In the genomic region with DNA sequence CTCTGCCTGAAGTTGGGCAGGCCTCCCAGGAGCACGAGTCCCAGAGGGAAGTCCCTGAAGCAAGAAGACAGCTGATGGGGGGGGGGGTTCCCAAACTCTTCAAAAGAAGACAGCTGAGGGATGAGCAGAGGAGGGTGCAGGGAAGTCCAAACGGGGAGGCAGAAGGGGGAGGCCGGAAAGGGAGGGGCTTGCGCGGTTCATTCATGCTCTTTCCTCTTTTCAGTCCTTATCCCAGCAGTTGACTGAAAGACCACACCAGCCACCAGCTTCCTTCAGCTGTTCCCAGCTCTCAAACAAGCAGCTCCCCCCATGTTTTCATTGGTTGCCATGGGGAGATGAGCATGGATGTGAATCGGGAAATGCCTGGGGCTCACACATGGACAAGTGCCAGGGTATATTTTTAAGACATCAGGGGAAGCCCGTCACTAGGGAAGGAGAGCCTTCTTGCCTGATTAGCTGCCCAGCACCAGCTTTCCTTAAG, we compare ENCODE assay signal across 8 mouse cellular contexts. TPM values are rescaled to one million over a fixed set of nuclear protein-coding genes. Genes with fewer than 3 reads are reported as not detected.
DNase-seq lines count a peak whose midpoint lies in the region; ATAC-seq and TF ChIP-seq lines count a peak whose summit lies in the region.

No protein-coding gene starts in this region.

- no peak for TF ChIP-seq CTCF in liver, postnatal 0 days (IDR thresholded peaks at IDR 0.05; ENCODE audit: low read depth)

- H3K4me1 ChIP-seq in liver, postnatal 0 days (ENCODE audit: insufficient read depth): peaks cover 27% of the 10 kb centered on the region
- 0 out of 2 replicates have a peak, but pooled peaks cover 3% of the 10 kb centered on the region for H3K4me1 ChIP-seq in forebrain, embryonic 15.5 days
- peaks cover 9% of the 10 kb centered on the region for H3K4me1 ChIP-seq in forebrain, embryonic 12.5 days

- H3K36me3 ChIP-seq in liver, postnatal 0 days (replicated peaks; ENCODE audit: insufficient read depth, low read length): no peaks in the 10 kb centered on the region
- H3K36me3 ChIP-seq in forebrain, embryonic 15.5 days: no peaks in the 10 kb centered on the region
- H3K36me3 ChIP-seq in forebrain, embryonic 12.5 days (replicated peaks): no peaks in the 10 kb centered on the region

- no peak overlapping the region for H3K4me3 ChIP-seq in liver, postnatal 0 days (ENCODE audit: low read depth, low read length)
- H3K4me3 ChIP-seq in forebrain, embryonic 15.5 days: no peak overlapping the region
- no peak overlapping the region for H3K4me3 ChIP-seq in forebrain, embryonic 12.5 days (replicated peaks)

- no peaks in the 10 kb centered on the region for H3K9me3 ChIP-seq in liver, postnatal 0 days (ENCODE audit: low read length)
- H3K9me3 ChIP-seq in forebrain, embryonic 15.5 days: no peaks in the 10 kb centered on the region
- H3K9me3 ChIP-seq in forebrain, embryonic 12.5 days: no peaks in the 10 kb centered on the region

- no peaks in the 10 kb centered on the region for H3K27me3 ChIP-seq in liver, postnatal 0 days (ENCODE audit: insufficient read depth, low read length)
- H3K27me3 ChIP-seq in forebrain, embryonic 15.5 days: no peaks in the 10 kb centered on the region
- H3K27me3 ChIP-seq in forebrain, embryonic 12.5 days: no peaks in the 10 kb centered on the region

- 0 out of 2 replicates have a peak overlapping the region, but pooled peaks have one; percentile 22 for H3K27ac ChIP-seq in liver, postnatal 0 days (ENCODE audit: low read depth)
- no peak overlapping the region for H3K27ac ChIP-seq in forebrain, embryonic 15.5 days (replicated peaks)
- no peak overlapping the region for H3K27ac ChIP-seq in forebrain, embryonic 12.5 days

- WGBS in liver, postnatal 0 days (ENCODE audit: insufficient replicate concordance): 29% methylated on average over 7 of the region's 7 CpGs
- WGBS in forebrain, embryonic 15.5 days: 62% methylated on average over 7 of the region's 7 CpGs
- 71% methylated on average over 7 of the region's 7 CpGs for WGBS in forebrain, embryonic 12.5 days

- no peak overlapping the region for H3K9ac ChIP-seq in liver, postnatal 0 days (replicated peaks)
- no peak overlapping the region for H3K9ac ChIP-seq in forebrain, embryonic 15.5 days (replicated peaks)
- H3K9ac ChIP-seq in forebrain, embryonic 12.5 days: no peak overlapping the region

- peak overlapping the region; percentile 27; the same call in 1 of the 2 replicates for H3K4me2 ChIP-seq in liver, postnatal 0 days (ENCODE audit: low read depth, low read length)
- H3K4me2 ChIP-seq in forebrain, embryonic 15.5 days (replicated peaks): no peak overlapping the region
- no peak overlapping the region for H3K4me2 ChIP-seq in forebrain, embryonic 12.5 days

- DNase-seq in gastrocnemius, postnatal 25 days: peak; percentile 46
- DNase-seq in gastrocnemius, adult 8-10 months (ENCODE audit: low spot score in 2 of 2): no peak
- peak; percentile 28 to 31 for DNase-seq in B cell, adult 2 months
- peak; percentile 47 for DNase-seq in liver, postnatal 0 days
- DNase-seq in thymus, postnatal 25 days: peak; percentile 79

- no peak for TF ChIP-seq EP300 in liver, postnatal 0 days (IDR thresholded peaks at IDR 0.05; ENCODE audit: low read depth)

- peak; percentile 85 for ATAC-seq in granulocyte monocyte progenitor cell, adult 5-6 weeks (replicated peaks; ENCODE audit: poor library complexity, severe bottlenecking)
- peak; percentile 26 for ATAC-seq in liver, postnatal 0 days
- no peak for ATAC-seq in forebrain, embryonic 15.5 days (replicated peaks)
- no peak for ATAC-seq in forebrain, embryonic 12.5 days (ENCODE audit: low FRiP score)

RNA-seq across cellular contexts. Expression of a gene that starts 22.0 kb away (rescaled TPM):
- total RNA-seq in gastrocnemius, postnatal 25 days (2021): 1 to 10 TPM; 6.4 to 9.6 TPM
- 1 to 10 TPM; 5.7 to 7.2 (median 6.1) TPM for total RNA-seq in gastrocnemius, adult 8-10 months (2022)
- not detected in 2 replicates for total RNA-seq in granulocyte monocyte progenitor cell, adult 5-6 weeks (2014; fragmentation: Nextera tagmentation)
- not detected in 2 replicates for total RNA-seq in granulocyte monocyte progenitor cell, adult 5-6 weeks (2017)
- 0.29 and 0.52 TPM in 2 replicates for polyA plus RNA-seq in liver, postnatal 0 days (2015; fragmentation: Nextera tagmentation; extraction: Ambion mirVana)
- polyA plus RNA-seq in forebrain, embryonic 15.5 days (2015; fragmentation: Nextera tagmentation; extraction: Ambion mirVana): not detected in 2 replicates
- 0.06 and 0.15 TPM in 2 replicates for polyA plus RNA-seq in forebrain, embryonic 12.5 days (2016; fragmentation: Nextera tagmentation; extraction: Ambion mirVana)

Comparison
In these comparisons a context has a peak if more than half of its experiments do, and no peak if none do; other contexts are left out.
1. DNase-seq: peak in gastrocnemius, postnatal 25 days (single experiment), B cell, adult 2 months (2 of 2), liver, postnatal 0 days (single experiment) and thymus, postnatal 25 days (single experiment); none in gastrocnemius, adult 8-10 months (0 of 2).
2. ATAC-seq: peak in granulocyte monocyte progenitor cell, adult 5-6 weeks (single experiment) and liver, postnatal 0 days (single experiment); none in forebrain, embryonic 15.5 days (single experiment) and forebrain, embryonic 12.5 days (single experiment).
3. RNA of a gene that starts 22.0 kb away (total RNA-seq): 6.4 to 9.6 TPM in gastrocnemius, postnatal 25 days and 5.7 to 7.2 TPM in gastrocnemius, adult 8-10 months; not detected in granulocyte monocyte progenitor cell, adult 5-6 weeks; every median in the first group is over 4 times any median in the second.